Mouse (Mus musculus): ENCODE data around the gene Plcz1. TPM values are rescaled to one million over a fixed set of nuclear protein-coding genes. Genes with fewer than 3 reads are reported as not detected.

The Plcz1 gene
- total RNA-seq, 1 experiment from 2014 or later = not detected

DNA sequence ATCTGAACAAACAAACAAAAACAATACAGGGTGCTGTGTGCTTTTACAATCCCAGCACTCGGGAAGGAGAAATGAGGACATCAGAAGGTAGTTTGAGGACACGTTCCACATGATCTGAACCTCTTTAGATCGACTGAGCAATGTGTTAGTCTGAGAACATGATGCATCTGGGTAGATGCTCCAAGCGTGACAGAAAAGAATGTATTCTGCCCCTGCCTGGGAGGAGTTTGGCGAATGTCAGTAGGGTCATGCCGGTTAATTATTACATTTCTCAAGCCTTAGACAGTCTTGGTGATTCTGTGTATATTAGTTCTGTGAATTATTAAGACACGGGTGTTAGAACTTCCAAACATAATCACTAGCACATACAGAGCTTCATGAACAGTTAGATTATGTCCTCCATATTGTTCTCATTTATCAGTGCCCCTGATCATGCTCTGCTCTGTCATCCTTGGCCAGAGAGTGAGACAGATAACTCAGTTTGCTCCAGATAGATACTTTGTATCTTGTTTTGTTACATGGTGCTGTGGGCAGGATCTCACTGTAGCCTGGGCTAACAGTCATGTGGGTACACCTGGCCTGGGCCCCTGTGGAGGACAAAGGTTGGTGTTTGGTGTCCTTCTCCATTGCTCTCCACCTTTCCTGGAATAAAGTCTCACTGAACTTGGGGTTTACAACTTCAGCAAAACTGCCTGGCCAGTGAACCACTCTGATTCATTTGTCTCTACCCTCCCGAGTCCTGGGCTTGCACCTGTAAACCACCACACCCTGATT, 94.0 kb downstream of the Plcz1 start:
- no peak for DNase-seq

Other genes starting within 250 kb of the Plcz1 start
- gene Capza3, start 205 bp downstream of the Plcz1 start, total RNA-seq (2021) = not detected in 2 replicates